Mouse (Mus musculus): Measurements from ENCODE around the gene Dpp6. TPM values are rescaled to one million over a fixed set of nuclear protein-coding genes. Genes with fewer than 3 reads are reported as not detected.

The Dpp6 gene
- polyA plus RNA-seq, 1 experiment from 2014 or later = 3.1 TPM

DNA sequence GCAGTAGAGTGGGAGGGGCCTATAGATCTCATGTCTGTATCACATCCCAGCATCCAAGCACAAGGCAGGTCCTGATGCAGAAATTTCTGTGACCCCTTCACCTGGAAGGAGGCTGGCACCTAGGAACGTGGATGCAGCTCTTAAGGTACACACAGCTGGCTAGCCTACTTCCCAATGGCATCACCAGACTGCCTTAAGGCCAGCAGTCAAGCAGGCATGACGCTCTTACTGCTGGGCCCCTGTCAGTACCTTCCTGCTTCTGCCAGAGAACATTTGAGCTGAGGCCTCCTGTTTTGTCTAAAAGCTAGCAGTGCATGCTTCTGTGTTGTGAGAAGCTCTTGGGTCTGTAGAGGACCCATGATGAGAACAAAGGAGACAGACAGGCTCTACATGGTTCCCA is 815.1 kb downstream of the Dpp6 start:
- no peak overlapping the region for H3K4me2 ChIP-seq (replicated peaks; ENCODE audit: low read depth, low read length)
- no peak overlapping the region for H3K9ac ChIP-seq (replicated peaks; ENCODE audit: low read depth, low read length)
- H3K27me3 ChIP-seq (ENCODE audit: control insufficient read depth, insufficient read depth, low read length) = no peaks in the 10 kb centered on the region
- H3K9me3 ChIP-seq (ENCODE audit: control insufficient read depth, low read depth, low read length) = no peaks in the 10 kb centered on the region
- no peaks in the 10 kb centered on the region for H3K4me1 ChIP-seq (ENCODE audit: control insufficient read depth, insufficient read depth, low read length)
- no peak for ATAC-seq (ENCODE audit: insufficient number of reproducible peaks, insufficient read depth, low FRiP score, low read depth)
- 67% methylated on average over 2 of the region's 2 CpGs for WGBS
- no peak overlapping the region for H3K4me3 ChIP-seq (ENCODE audit: low read depth, low read length)
- H3K36me3 ChIP-seq (ENCODE audit: control insufficient read depth, insufficient read depth, low read length) = no peaks in the 10 kb centered on the region
- H3K27ac ChIP-seq (ENCODE audit: low read length) = no peak overlapping the region

DNA sequence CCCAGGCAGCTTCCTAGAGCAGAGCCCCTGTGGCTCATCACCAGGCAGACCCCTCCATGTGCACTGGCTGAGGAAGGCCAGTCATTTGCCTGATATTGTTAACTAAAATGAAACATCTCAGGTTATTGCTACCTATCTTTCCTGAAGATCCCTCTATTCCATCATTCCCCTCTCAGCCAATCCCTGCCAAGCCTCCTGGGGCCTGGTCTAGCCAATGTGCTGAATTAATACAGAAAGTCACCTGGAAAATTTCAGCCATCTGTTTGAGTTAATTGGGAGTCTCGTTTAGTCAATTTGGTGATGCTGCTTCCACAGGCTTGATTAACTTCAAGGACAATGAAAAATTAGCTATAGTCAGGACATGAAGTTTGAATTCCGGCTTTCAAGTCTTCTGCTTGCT is 818.9 kb downstream of the Dpp6 start:
- H3K9me3 ChIP-seq (ENCODE audit: control insufficient read depth, low read depth, low read length) = no peaks in the 10 kb centered on the region
- H3K36me3 ChIP-seq (ENCODE audit: control insufficient read depth, insufficient read depth, low read length) = no peaks in the 10 kb centered on the region
- H3K9ac ChIP-seq (replicated peaks; ENCODE audit: low read depth, low read length) = no peak overlapping the region
- H3K4me2 ChIP-seq (replicated peaks; ENCODE audit: low read depth, low read length) = no peak overlapping the region
- H3K27me3 ChIP-seq (ENCODE audit: control insufficient read depth, insufficient read depth, low read length) = no peaks in the 10 kb centered on the region
- WGBS = 81% methylated on average over 2 of the region's 2 CpGs
- no peaks in the 10 kb centered on the region for H3K4me1 ChIP-seq (ENCODE audit: control insufficient read depth, insufficient read depth, low read length)
- no peak overlapping the region for H3K27ac ChIP-seq (ENCODE audit: low read length)
- no peak for ATAC-seq (ENCODE audit: insufficient number of reproducible peaks, insufficient read depth, low FRiP score, low read depth)
- no peak overlapping the region for H3K4me3 ChIP-seq (ENCODE audit: low read depth, low read length)

DNA sequence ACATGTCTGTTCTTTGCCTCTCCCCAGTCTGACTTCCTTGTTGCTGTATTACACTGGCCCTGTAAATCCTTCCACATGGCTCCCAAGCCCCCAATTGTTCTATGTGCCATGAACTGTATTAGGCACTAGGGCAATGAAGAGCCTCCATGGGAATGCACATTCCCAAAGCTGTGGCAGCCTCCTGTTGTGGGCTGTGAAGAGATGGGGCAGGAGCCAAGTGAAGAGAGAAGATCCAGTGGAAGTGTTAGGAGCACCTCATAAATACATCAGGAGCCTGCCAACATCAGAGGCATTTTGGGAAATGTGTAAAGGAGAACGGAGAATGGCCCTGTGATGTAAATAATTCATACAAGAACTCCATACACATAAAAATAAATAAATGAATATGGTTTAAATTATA is 824.9 kb downstream of the Dpp6 start:
- H3K4me3 ChIP-seq (ENCODE audit: low read depth, low read length) = no peak overlapping the region
- WGBS = 79% methylated on average over 1 of the region's 1 CpGs

DNA sequence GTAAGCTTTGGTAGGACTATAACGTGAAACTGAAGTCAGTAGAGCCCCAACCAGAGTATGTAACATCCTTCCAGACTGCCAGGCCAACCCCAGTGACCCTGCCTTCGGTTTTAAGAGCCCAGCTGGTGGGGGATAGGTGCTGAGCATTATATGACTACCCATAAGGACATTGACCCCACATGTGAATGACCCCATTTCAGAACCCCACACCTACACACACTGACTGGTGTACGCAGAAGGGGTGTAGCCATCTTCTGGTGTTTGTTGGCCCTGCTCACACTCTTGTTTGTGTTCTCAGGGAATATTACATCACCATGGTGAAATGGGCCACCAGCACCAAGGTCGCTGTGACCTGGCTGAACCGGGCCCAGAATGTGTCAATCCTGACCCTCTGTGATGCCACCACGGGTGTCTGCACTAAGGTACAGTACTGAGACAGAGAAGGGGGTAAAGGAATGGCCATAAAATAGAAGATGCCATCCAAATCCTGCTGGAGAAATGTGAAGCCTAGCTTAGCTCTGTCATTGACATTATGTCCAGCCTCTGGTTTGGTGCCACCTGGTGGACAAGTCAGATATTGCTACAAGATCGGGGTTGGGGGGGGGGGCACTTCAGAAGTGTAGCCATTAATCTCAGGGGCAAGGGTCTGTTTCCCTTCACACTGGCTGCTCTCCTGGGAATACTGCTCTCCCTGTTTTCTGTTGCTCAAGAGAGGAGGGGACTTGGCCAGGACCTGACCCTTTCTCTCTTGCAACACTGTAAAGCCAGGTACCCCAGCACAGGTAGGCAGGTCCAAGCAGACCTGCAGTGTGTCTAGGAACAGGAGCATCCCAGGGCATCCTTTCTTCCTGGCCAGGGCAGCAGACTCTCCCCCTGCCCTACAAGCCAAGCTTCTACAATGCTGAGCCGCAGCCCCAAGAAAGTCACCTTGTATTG is 835.1 kb downstream of the Dpp6 start:
- H3K27ac ChIP-seq (ENCODE audit: low read length) = no peak overlapping the region
- 58% methylated on average over 8 of the region's 8 CpGs for WGBS
- no peaks in the 10 kb centered on the region for H3K36me3 ChIP-seq (ENCODE audit: control insufficient read depth, insufficient read depth, low read length)
- no peak overlapping the region for H3K4me2 ChIP-seq (replicated peaks; ENCODE audit: low read depth, low read length)
- no peak overlapping the region for H3K9ac ChIP-seq (replicated peaks; ENCODE audit: low read depth, low read length)
- no peaks in the 10 kb centered on the region for H3K4me1 ChIP-seq (ENCODE audit: control insufficient read depth, insufficient read depth, low read length)
- H3K9me3 ChIP-seq (ENCODE audit: control insufficient read depth, low read depth, low read length) = no peaks in the 10 kb centered on the region
- no peaks in the 10 kb centered on the region for H3K27me3 ChIP-seq (ENCODE audit: control insufficient read depth, insufficient read depth, low read length)
- no peak overlapping the region for H3K4me3 ChIP-seq (ENCODE audit: low read depth, low read length)
- ATAC-seq (ENCODE audit: insufficient number of reproducible peaks, insufficient read depth, low FRiP score, low read depth) = no peak; the same call in 1 of the 2 replicates

More for the DNA sequence above, 824.9 kb downstream of the Dpp6 start:
- Histone ChIP-seq H3K27ac (ENCODE audit: low read length) (no peak overlapping the region), H3K36me3 (ENCODE audit: control insufficient read depth, insufficient read depth, low read length) (no peaks in the 10 kb centered on the region), H3K27me3 (ENCODE audit: control insufficient read depth, insufficient read depth, low read length) (no peaks in the 10 kb centered on the region), H3K4me2 (replicated peaks; ENCODE audit: low read depth, low read length) (no peak overlapping the region), H3K9me3 (ENCODE audit: control insufficient read depth, low read depth, low read length) (no peaks in the 10 kb centered on the region), H3K9ac (replicated peaks; ENCODE audit: low read depth, low read length) (no peak overlapping the region), H3K4me1 (ENCODE audit: control insufficient read depth, insufficient read depth, low read length) (no peaks in the 10 kb centered on the region)
- no peak for ATAC-seq (ENCODE audit: insufficient number of reproducible peaks, insufficient read depth, low FRiP score, low read depth)

DNA sequence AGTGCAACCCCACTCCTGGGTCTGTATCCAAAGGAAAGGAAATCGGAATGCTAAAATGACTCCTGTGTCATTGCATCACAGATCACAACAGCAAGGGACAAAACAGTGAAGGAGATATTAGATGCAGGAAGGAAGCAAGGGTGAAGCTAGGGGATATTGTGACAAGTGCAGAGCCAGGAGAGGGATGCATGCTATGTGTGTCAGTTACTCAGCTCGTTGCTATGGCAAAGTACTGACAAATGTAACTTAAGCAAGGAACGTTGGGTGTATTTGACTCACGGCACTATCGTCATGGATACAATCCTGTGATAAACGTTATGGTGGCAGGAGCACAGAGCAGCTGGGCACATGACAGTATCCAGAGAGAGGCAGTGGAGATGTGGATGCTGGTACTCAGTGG is 839.1 kb downstream of the Dpp6 start:
- Histone ChIP-seq H3K4me1 (ENCODE audit: control insufficient read depth, insufficient read depth, low read length) (no peaks in the 10 kb centered on the region), H3K9me3 (ENCODE audit: control insufficient read depth, low read depth, low read length) (no peaks in the 10 kb centered on the region), H3K4me3 (ENCODE audit: low read depth, low read length) (no peak overlapping the region), H3K9ac (replicated peaks; ENCODE audit: low read depth, low read length) (no peak overlapping the region), H3K36me3 (ENCODE audit: control insufficient read depth, insufficient read depth, low read length) (no peaks in the 10 kb centered on the region), H3K4me2 (replicated peaks; ENCODE audit: low read depth, low read length) (no peak overlapping the region), H3K27me3 (ENCODE audit: control insufficient read depth, insufficient read depth, low read length) (no peaks in the 10 kb centered on the region), H3K27ac (ENCODE audit: low read length) (no peak overlapping the region)
- WGBS = 64% methylated on average over 6 of the region's 6 CpGs
- ATAC-seq (ENCODE audit: insufficient number of reproducible peaks, insufficient read depth, low FRiP score, low read depth) = no peak

DNA sequence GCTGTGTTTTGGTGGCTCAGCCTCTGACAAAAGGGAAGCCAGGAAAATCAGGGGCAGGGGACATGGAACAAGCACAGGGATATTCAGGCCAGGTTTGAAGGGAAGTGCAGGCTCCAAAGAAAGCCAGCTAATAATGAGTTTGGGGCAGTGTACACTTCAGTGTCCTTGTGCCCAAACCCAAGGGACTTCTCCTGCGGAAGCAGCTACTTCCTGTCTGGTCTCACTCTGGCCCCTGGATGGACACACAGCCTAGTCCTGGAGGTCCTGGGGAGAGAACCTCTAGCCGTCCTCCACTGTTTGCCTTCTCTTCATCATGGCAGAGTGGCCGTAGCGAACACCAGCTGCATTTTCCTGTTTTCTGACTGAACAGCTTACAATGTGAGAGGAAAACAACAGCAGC is 840.7 kb downstream of the Dpp6 start:
- no peak overlapping the region for H3K27ac ChIP-seq (ENCODE audit: low read length)
- H3K36me3 ChIP-seq (ENCODE audit: control insufficient read depth, insufficient read depth, low read length) = no peaks in the 10 kb centered on the region
- no peak overlapping the region for H3K4me2 ChIP-seq (replicated peaks; ENCODE audit: low read depth, low read length)
- WGBS = 56% methylated on average over 4 of the region's 4 CpGs
- no peaks in the 10 kb centered on the region for H3K9me3 ChIP-seq (ENCODE audit: control insufficient read depth, low read depth, low read length)
- no peak overlapping the region for H3K9ac ChIP-seq (replicated peaks; ENCODE audit: low read depth, low read length)
- H3K27me3 ChIP-seq (ENCODE audit: control insufficient read depth, insufficient read depth, low read length) = no peaks in the 10 kb centered on the region
- no peak for ATAC-seq (ENCODE audit: insufficient number of reproducible peaks, insufficient read depth, low FRiP score, low read depth)
- no peak overlapping the region for H3K4me3 ChIP-seq (ENCODE audit: low read depth, low read length)
- H3K4me1 ChIP-seq (ENCODE audit: control insufficient read depth, insufficient read depth, low read length) = no peaks in the 10 kb centered on the region

DNA sequence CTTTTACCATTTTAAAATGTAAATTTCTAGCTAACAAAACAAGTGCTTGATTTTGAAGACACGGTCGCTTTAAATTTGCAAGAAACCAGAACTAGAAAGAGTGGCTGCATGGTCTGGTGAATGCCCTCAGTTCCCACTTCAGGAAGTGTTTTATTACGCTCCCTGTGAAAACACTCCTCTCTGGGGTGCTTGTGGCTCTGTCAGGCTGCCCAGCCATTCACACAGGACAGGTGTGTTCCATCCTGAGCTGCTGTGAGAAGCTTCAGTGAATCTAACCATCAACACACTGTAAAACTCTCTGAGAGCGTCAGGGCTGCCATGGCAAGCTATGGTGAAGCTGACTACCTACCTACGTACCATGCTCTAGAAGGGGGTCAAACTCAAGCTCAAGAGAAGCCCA is 841.2 kb downstream of the Dpp6 start:
- Histone ChIP-seq H3K36me3 (ENCODE audit: control insufficient read depth, insufficient read depth, low read length) (no peaks in the 10 kb centered on the region), H3K9me3 (ENCODE audit: control insufficient read depth, low read depth, low read length) (no peaks in the 10 kb centered on the region), H3K27me3 (ENCODE audit: control insufficient read depth, insufficient read depth, low read length) (no peaks in the 10 kb centered on the region), H3K27ac (ENCODE audit: low read length) (no peak overlapping the region), H3K4me3 (ENCODE audit: low read depth, low read length) (no peak overlapping the region), H3K4me1 (ENCODE audit: control insufficient read depth, insufficient read depth, low read length) (no peaks in the 10 kb centered on the region), H3K9ac (replicated peaks; ENCODE audit: low read depth, low read length) (no peak overlapping the region), H3K4me2 (replicated peaks; ENCODE audit: low read depth, low read length) (no peak overlapping the region)
- no peak for ATAC-seq (ENCODE audit: insufficient number of reproducible peaks, insufficient read depth, low FRiP score, low read depth)
- WGBS = 68% methylated on average over 5 of the region's 5 CpGs

DNA sequence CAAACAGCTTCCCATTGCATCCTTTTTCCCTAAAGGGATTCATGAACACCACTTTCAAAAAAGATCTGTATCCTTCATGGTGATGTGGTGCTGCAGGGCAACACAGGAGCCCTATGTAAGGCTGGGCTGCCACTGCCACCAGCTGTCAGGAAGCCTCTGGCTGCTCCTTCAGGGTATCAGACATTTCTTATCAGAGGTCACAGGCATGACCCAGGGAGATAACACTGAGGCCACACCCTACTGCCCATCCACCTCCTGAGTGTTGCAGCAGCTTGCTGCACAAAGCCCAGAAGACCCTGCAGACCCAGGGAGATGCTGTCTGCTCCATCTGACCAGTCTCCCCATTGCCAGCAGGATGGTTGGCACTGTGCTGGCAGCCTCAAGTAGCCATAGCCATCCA is 841.6 kb downstream of the Dpp6 start:
- Histone ChIP-seq H3K27me3 (ENCODE audit: control insufficient read depth, insufficient read depth, low read length) (no peaks in the 10 kb centered on the region), H3K36me3 (ENCODE audit: control insufficient read depth, insufficient read depth, low read length) (no peaks in the 10 kb centered on the region), H3K27ac (ENCODE audit: low read length) (no peak overlapping the region), H3K9me3 (ENCODE audit: control insufficient read depth, low read depth, low read length) (no peaks in the 10 kb centered on the region), H3K4me1 (ENCODE audit: control insufficient read depth, insufficient read depth, low read length) (no peaks in the 10 kb centered on the region), H3K4me2 (replicated peaks; ENCODE audit: low read depth, low read length) (no peak overlapping the region), H3K9ac (replicated peaks; ENCODE audit: low read depth, low read length) (no peak overlapping the region), H3K4me3 (ENCODE audit: low read depth, low read length) (no peak overlapping the region)
- no peak; the same call in 1 of the 2 replicates for ATAC-seq (ENCODE audit: insufficient number of reproducible peaks, insufficient read depth, low FRiP score, low read depth)

DNA sequence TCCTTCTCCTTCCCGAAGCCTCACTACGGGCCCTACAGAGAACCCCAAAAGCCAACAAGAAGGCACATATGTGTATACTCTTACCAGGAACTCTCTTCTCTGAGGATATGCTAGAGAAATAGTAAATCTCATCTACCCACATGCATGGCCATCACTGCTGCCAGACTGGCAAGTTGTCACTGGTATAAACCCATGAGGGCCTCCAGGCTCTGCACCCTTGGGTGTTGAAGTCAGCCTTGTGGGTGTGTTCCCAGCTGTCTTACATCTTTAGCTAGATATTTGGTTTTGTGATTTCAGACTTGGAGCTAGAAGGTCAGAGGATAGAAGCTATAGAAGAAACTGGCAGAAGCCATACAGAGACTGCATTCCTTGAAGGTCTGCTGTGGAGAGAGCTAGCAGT is 842.0 kb downstream of the Dpp6 start:
- no peak for ATAC-seq (ENCODE audit: insufficient number of reproducible peaks, insufficient read depth, low FRiP score, low read depth)
- no peaks in the 10 kb centered on the region for H3K4me1 ChIP-seq (ENCODE audit: control insufficient read depth, insufficient read depth, low read length)
- H3K4me2 ChIP-seq (replicated peaks; ENCODE audit: low read depth, low read length) = no peak overlapping the region
- H3K36me3 ChIP-seq (ENCODE audit: control insufficient read depth, insufficient read depth, low read length) = no peaks in the 10 kb centered on the region
- no peak overlapping the region for H3K4me3 ChIP-seq (ENCODE audit: low read depth, low read length)
- no peak overlapping the region for H3K27ac ChIP-seq (ENCODE audit: low read length)
- WGBS = 90% methylated on average over 2 of the region's 2 CpGs
- H3K9ac ChIP-seq (replicated peaks; ENCODE audit: low read depth, low read length) = no peak overlapping the region
- H3K27me3 ChIP-seq (ENCODE audit: control insufficient read depth, insufficient read depth, low read length) = no peaks in the 10 kb centered on the region
- no peaks in the 10 kb centered on the region for H3K9me3 ChIP-seq (ENCODE audit: control insufficient read depth, low read depth, low read length)

All from stomach, embryonic 14.5 days (tissue).